Mouse (Mus musculus): Measurements from ENCODE around the gene Plk3. TPM values are rescaled to one million over a fixed set of nuclear protein-coding genes. Genes with fewer than 3 reads are reported as not detected.

Gene Plk3
- polyA plus RNA-seq, 1 experiment from 2014 or later, result 3.8 TPM

GRCm38 (mm10) chr4:117145248-117145647 is 11.5 kb upstream of the Plk3 start:
- WGBS, result 90% methylated on average over 13 of the region's 13 CpGs
- no peak overlapping the region for H3K9ac ChIP-seq (replicated peaks; ENCODE audit: low read depth, low read length)
- no peaks in the 10 kb centered on the region for H3K9me3 ChIP-seq (ENCODE audit: control insufficient read depth, low read depth, low read length)
- H3K36me3 ChIP-seq (ENCODE audit: control insufficient read depth, insufficient read depth, low read length), result peaks cover 9% of the 10 kb centered on the region
- H3K4me2 ChIP-seq (replicated peaks; ENCODE audit: low read depth, low read length), result no peak overlapping the region
- ATAC-seq (ENCODE audit: insufficient number of reproducible peaks, insufficient read depth, low FRiP score, low read depth), result no peak
- no peaks in the 10 kb centered on the region for H3K27me3 ChIP-seq (ENCODE audit: control insufficient read depth, insufficient read depth, low read length)
- no peaks in the 10 kb centered on the region for H3K4me1 ChIP-seq (ENCODE audit: control insufficient read depth, insufficient read depth, low read length)
- H3K4me3 ChIP-seq (ENCODE audit: low read depth, low read length), result no peak overlapping the region
- H3K27ac ChIP-seq (ENCODE audit: low read length), result no peak overlapping the region

- Histone ChIP-seq H3K9ac (replicated peaks; ENCODE audit: low read depth, low read length) (no peak overlapping the region), H3K27me3 (ENCODE audit: control insufficient read depth, insufficient read depth, low read length) (no peaks in the 10 kb centered on the region), H3K36me3 (ENCODE audit: control insufficient read depth, insufficient read depth, low read length) (no peaks in the 10 kb centered on the region), H3K4me3 (ENCODE audit: low read depth, low read length) (no peak overlapping the region), H3K4me2 (replicated peaks; ENCODE audit: low read depth, low read length) (no peak overlapping the region), H3K27ac (ENCODE audit: low read length) (no peak overlapping the region), H3K4me1 (ENCODE audit: control insufficient read depth, insufficient read depth, low read length) (no peaks in the 10 kb centered on the region), H3K9me3 (ENCODE audit: control insufficient read depth, low read depth, low read length) (no peaks in the 10 kb centered on the region)
- WGBS, result 48% methylated on average over 7 of the region's 7 CpGs
- ATAC-seq (ENCODE audit: insufficient number of reproducible peaks, insufficient read depth, low FRiP score, low read depth), result no peak
These were observed 9.3 kb upstream of the Plk3 start for GRCm38 (mm10) chr4:117143023-117143422.

- no peak for ATAC-seq (ENCODE audit: insufficient number of reproducible peaks, insufficient read depth, low FRiP score, low read depth)
- Histone ChIP-seq H3K27me3 (ENCODE audit: control insufficient read depth, insufficient read depth, low read length) (no peaks in the 10 kb centered on the region), H3K4me2 (replicated peaks; ENCODE audit: low read depth, low read length) (no peak overlapping the region), H3K36me3 (ENCODE audit: control insufficient read depth, insufficient read depth, low read length) (no peaks in the 10 kb centered on the region), H3K27ac (ENCODE audit: low read length) (no peak overlapping the region), H3K4me3 (ENCODE audit: low read depth, low read length) (no peak overlapping the region), H3K4me1 (ENCODE audit: control insufficient read depth, insufficient read depth, low read length) (no peaks in the 10 kb centered on the region), H3K9ac (replicated peaks; ENCODE audit: low read depth, low read length) (no peak overlapping the region), H3K9me3 (ENCODE audit: control insufficient read depth, low read depth, low read length) (no peaks in the 10 kb centered on the region)
- 35% methylated on average over 4 of the region's 4 CpGs for WGBS
These were observed 6.8 kb upstream of the Plk3 start for GRCm38 (mm10) chr4:117140613-117141012.

- Histone ChIP-seq H3K4me3 (ENCODE audit: low read depth, low read length) (no peak overlapping the region), H3K27ac (ENCODE audit: low read length) (no peak overlapping the region), H3K4me2 (replicated peaks; ENCODE audit: low read depth, low read length) (no peak overlapping the region), H3K36me3 (ENCODE audit: control insufficient read depth, insufficient read depth, low read length) (no peaks in the 10 kb centered on the region), H3K9me3 (ENCODE audit: control insufficient read depth, low read depth, low read length) (no peaks in the 10 kb centered on the region), H3K27me3 (ENCODE audit: control insufficient read depth, insufficient read depth, low read length) (no peaks in the 10 kb centered on the region), H3K9ac (replicated peaks; ENCODE audit: low read depth, low read length) (no peak overlapping the region), H3K4me1 (ENCODE audit: control insufficient read depth, insufficient read depth, low read length) (no peaks in the 10 kb centered on the region)
- ATAC-seq (ENCODE audit: insufficient number of reproducible peaks, insufficient read depth, low FRiP score, low read depth), result no peak
- 7% methylated on average over 2 of the region's 2 CpGs for WGBS
These were observed 5.5 kb upstream of the Plk3 start for GRCm38 (mm10) chr4:117139217-117139612.

- ATAC-seq (ENCODE audit: insufficient number of reproducible peaks, insufficient read depth, low FRiP score, low read depth), result no peak
- WGBS, result 58% methylated on average over 16 of the region's 17 CpGs
- no peaks in the 10 kb centered on the region for H3K27me3 ChIP-seq (ENCODE audit: control insufficient read depth, insufficient read depth, low read length)
These were observed 4.8 kb upstream of the Plk3 start for GRCm38 (mm10) chr4:117138295-117139216.

GRCm38 (mm10) chr4:117136034-117136433 is 2.3 kb upstream of the Plk3 start:
- H3K4me2 ChIP-seq (replicated peaks; ENCODE audit: low read depth, low read length), result no peak overlapping the region
- peaks cover 7% of the 10 kb centered on the region; the same call in 1 of the 2 replicates for H3K27me3 ChIP-seq (ENCODE audit: control insufficient read depth, insufficient read depth, low read length)
- no peak for ATAC-seq (ENCODE audit: insufficient number of reproducible peaks, insufficient read depth, low FRiP score, low read depth)
- no peak overlapping the region for H3K9ac ChIP-seq (replicated peaks; ENCODE audit: low read depth, low read length)
- no peaks in the 10 kb centered on the region for H3K9me3 ChIP-seq (ENCODE audit: control insufficient read depth, low read depth, low read length)
- 27% methylated on average over 8 of the region's 8 CpGs for WGBS
- no peak overlapping the region for H3K4me3 ChIP-seq (ENCODE audit: low read depth, low read length)
- H3K4me1 ChIP-seq (ENCODE audit: control insufficient read depth, insufficient read depth, low read length), result peaks cover 10% of the 10 kb centered on the region; the same call in 1 of the 2 replicates
- H3K27ac ChIP-seq (ENCODE audit: low read length), result no peak overlapping the region
- H3K36me3 ChIP-seq (ENCODE audit: control insufficient read depth, insufficient read depth, low read length), result no peaks in the 10 kb centered on the region

More at GRCm38 (mm10) chr4:117138295-117139216, 4.8 kb upstream of the Plk3 start:
- H3K4me2 ChIP-seq (replicated peaks; ENCODE audit: low read depth, low read length), result no peak overlapping the region
- H3K9me3 ChIP-seq (ENCODE audit: control insufficient read depth, low read depth, low read length), result no peaks in the 10 kb centered on the region
- no peak overlapping the region for H3K4me3 ChIP-seq (ENCODE audit: low read depth, low read length)
- H3K27ac ChIP-seq (ENCODE audit: low read length), result no peak overlapping the region
- no peak overlapping the region for H3K9ac ChIP-seq (replicated peaks; ENCODE audit: low read depth, low read length)
- H3K4me1 ChIP-seq (ENCODE audit: control insufficient read depth, insufficient read depth, low read length), result no peaks in the 10 kb centered on the region
- no peaks in the 10 kb centered on the region for H3K36me3 ChIP-seq (ENCODE audit: control insufficient read depth, insufficient read depth, low read length)

- Histone ChIP-seq H3K27me3 (ENCODE audit: control insufficient read depth, insufficient read depth, low read length) (peaks cover 7% of the 10 kb centered on the region; the same call in 1 of the 2 replicates), H3K9me3 (ENCODE audit: control insufficient read depth, low read depth, low read length) (no peaks in the 10 kb centered on the region), H3K4me2 (replicated peaks; ENCODE audit: low read depth, low read length) (no peak overlapping the region), H3K27ac (ENCODE audit: low read length) (no peak overlapping the region), H3K36me3 (ENCODE audit: control insufficient read depth, insufficient read depth, low read length) (peaks cover 4% of the 10 kb centered on the region; the same call in 1 of the 2 replicates), H3K4me3 (ENCODE audit: low read depth, low read length) (no peak overlapping the region), H3K9ac (replicated peaks; ENCODE audit: low read depth, low read length) (no peak overlapping the region), H3K4me1 (ENCODE audit: control insufficient read depth, insufficient read depth, low read length) (peaks cover 10% of the 10 kb centered on the region; the same call in 1 of the 2 replicates)
- no peak for ATAC-seq (ENCODE audit: insufficient number of reproducible peaks, insufficient read depth, low FRiP score, low read depth)
- 24% methylated on average over 2 of the region's 2 CpGs for WGBS
These were observed 835 bp upstream of the Plk3 start for GRCm38 (mm10) chr4:117134601-117134995.

- ATAC-seq (ENCODE audit: insufficient number of reproducible peaks, insufficient read depth, low FRiP score, low read depth), result peak; percentile 24
- Histone ChIP-seq H3K4me1 (ENCODE audit: control insufficient read depth, insufficient read depth, low read length) (peaks cover 10% of the 10 kb centered on the region; the same call in 1 of the 2 replicates), H3K9ac (replicated peaks; ENCODE audit: low read depth, low read length) (peak overlapping the region; percentile 60), H3K27ac (ENCODE audit: low read length) (no peak overlapping the region), H3K36me3 (ENCODE audit: control insufficient read depth, insufficient read depth, low read length) (peaks cover 7% of the 10 kb centered on the region; the same call in 1 of the 2 replicates), H3K27me3 (ENCODE audit: control insufficient read depth, insufficient read depth, low read length) (peaks cover 7% of the 10 kb centered on the region; the same call in 1 of the 2 replicates), H3K4me3 (ENCODE audit: low read depth, low read length) (peak overlapping the region; percentile 59), H3K4me2 (replicated peaks; ENCODE audit: low read depth, low read length) (peak overlapping the region; percentile 89), H3K9me3 (ENCODE audit: control insufficient read depth, low read depth, low read length) (no peaks in the 10 kb centered on the region)
- WGBS, result 1% methylated on average over 41 of the region's 42 CpGs
These were observed 382 bp downstream of the Plk3 start for GRCm38 (mm10) chr4:117133366-117133796.

Data from stomach, embryonic 14.5 days (tissue).